Mouse (Mus musculus): Measurements from ENCODE around the gene Sfxn2. TPM values are rescaled to one million over a fixed set of nuclear protein-coding genes. Genes with fewer than 3 reads are reported as not detected.

The Sfxn2 gene
- total RNA-seq (2015; ENCODE audit: low replicate concordance) = 0.72 and 19.3 TPM in 2 replicates
- 0.98 and 5.8 TPM in 2 replicates for total RNA-seq (2017; ENCODE audit: low replicate concordance)

DNA sequence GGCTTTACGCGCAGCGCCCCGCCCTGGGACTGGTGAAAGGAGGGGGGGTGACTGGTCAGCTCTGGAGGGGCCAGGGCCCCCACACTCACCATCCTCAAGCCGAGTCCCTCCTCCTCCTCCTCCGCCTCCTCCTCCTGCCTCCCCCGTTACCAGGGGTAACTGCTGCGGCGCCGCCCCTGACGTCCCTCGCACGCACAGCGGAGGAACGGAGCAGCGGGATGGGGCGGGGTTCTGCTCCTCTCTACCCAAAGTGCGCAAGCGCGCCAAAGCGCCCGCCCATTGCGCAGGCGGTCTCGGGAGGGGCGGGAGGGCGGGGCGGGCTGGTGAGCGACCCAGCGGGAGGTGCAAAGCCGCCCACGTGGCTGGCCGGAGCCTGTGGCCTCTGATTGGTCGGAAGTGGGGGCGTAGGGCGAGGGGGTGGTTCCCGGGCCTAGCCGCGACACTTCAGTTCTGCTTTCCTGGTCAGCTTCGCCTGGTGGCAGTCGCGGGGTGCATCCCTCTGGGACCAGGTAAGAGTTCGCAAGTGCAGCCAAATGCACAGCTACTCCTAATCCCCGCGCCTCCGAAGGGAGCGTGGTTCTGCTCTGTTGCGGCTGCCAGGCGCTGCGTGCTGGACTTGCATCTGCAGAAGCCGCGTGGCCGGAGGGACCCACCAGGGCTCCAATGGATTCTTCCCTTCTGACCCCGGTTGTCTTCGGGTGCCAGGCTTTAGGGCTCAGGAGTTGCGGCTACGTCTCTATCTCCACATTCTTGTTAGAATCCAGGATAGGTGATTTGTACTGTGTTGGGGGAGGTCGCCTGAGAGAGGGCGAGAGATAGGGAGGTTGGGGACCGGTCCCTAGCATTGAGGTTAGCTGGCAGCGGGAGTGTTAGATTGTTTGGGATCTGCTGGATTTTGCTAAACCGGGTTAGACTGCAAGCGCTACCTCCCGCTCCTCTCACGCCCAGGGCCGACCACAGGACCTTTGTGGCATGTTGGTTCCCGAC, at the start of gene Sfxn2, which contains the start of gene Arl3:
Gene Sfxn2, plus strand, starts transcription at position 415 of the 987 bp plus-strand sequence.
Gene Arl3, minus strand, starts transcription at position 248 of the 987 bp plus-strand sequence.
- ATAC-seq (replicated peaks; ENCODE audit: low FRiP score, poor library complexity, severe bottlenecking) = peak; percentile 95

DNA sequence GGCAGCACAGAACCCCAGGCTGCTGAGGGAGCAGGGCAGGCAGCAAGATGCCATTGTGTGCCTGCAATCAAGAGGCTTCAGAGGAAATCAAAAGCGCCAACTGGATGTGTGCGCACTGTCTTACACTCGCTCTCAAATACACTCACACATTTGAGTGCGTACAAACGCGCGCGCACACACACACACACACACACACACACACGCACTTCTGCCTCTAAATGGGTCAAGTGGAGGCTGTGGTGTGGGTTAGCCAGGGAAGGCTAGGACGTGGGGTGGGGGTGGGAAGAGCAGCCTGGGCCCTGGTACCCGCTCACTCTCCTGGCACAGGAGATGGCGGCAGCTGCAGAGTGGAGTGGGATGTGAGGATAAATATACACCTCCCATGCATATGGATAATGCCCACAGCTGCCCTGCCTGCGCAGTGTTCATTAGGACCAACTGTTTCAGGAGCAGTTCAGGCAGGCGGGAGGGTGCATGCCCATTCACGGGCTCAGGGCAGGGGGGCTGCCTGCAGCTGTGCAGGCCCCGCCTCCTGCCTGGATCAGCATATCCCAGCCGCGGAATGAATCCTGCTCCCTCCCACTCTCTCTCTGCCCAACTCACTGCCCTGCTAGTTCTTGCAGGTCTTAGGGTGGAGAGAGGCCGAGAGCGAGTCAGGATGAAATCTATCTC, 49.5 kb upstream of the Sfxn2 start:
- no peak for ATAC-seq (replicated peaks; ENCODE audit: low FRiP score, poor library complexity, severe bottlenecking)

DNA sequence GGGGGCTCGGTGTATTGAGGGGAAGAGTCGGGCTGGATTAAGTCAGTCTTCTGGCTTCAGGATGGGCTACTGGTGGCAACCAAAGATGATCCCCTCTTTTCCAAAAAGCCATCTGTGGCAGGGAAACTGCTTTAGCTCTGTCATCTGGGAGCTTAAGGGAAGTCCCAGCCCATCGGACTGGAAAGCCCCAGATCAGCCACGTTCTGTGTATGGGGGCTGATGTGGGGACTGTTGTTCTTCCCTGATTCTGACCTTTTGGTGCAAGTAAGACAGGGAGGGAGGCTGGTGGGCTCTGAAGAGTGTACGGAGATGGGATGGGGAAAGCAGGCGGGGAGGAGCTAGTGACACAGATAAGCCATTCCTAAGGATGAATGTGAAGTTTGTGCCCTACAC, 49.0 kb upstream of the Sfxn2 start:
- no peak for ATAC-seq (replicated peaks; ENCODE audit: low FRiP score, poor library complexity, severe bottlenecking)

DNA sequence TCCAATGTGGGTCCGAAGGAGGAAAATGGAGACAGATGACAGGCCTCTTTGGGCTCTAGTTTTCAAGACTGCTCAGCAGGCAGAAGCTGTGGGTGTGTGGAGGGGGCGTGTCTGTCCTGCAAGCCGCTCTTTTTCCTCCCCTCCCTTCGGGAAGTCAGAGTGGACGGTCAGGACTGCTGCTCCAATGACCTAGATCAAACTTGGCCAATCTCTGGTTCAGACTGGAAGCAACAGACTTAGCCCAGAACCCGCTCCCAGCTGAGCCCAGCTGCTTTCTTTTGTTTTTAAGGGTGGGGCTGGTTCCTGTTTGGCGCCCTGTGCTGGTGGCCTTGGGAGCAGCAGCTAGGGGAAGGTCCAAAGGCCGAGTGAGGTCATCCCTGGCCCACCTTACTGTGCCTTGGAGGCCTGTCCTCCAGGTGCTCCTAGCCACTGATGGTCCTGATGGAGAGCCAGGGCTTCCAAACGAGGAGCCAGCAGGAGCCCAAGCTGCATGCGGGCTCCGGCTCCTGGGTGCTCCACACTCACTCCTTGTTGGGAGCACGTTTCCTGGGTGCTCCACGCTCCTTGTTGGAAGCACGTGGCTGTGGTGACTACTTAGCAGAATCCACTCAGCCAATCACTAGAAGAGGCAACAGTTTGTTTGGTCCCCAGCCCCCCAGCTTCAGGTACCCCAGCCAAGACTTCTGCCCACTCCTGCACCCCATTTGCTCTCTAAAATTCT, 48.4 kb upstream of the Sfxn2 start:
- no peak for ATAC-seq (replicated peaks; ENCODE audit: low FRiP score, poor library complexity, severe bottlenecking)

DNA sequence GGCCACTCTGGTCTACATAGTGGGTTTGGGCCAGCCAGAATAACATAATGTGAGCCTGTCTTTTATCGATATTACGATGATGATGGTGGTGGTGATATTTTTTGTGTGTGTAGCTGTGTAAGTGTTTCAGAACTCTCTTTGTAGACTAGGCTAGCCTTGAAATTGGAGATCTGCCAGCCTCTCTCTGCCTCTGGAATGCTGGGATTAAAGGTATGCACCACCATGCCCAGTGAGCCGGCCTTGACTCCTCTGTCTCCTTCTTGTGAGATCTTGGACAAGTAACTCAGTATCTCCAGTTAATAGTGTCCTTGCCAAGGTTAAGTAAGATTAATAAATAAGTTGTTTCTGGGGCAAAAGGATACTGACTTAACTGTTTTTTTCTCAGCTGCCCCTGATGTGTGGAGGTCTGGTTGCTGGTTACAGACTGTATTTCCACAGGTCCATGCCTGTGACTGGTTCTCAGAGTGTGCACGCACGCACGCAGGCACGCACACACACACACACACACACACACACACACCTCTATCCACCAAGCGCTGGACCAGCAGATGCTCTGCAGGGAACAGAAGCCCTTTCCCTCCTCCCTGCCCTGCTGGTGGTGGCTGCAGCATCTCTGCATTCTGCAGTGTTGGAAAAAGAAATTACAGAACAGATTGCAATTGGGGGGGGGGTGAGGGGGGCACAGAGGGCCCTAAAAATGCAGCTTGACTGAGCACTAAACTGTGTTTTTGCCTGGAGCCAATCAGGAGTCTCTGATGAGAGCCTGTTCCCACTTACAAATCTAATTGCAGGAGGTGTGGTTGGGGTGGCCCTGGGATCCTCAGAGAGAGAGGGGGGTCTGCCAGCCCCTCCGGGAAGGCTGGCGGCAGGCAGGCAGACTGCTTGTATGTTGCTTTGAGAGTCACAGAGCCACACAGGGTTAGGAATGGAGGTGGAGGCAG, 47.2 kb upstream of the Sfxn2 start:
- ATAC-seq (replicated peaks; ENCODE audit: low FRiP score, poor library complexity, severe bottlenecking) = no peak

DNA sequence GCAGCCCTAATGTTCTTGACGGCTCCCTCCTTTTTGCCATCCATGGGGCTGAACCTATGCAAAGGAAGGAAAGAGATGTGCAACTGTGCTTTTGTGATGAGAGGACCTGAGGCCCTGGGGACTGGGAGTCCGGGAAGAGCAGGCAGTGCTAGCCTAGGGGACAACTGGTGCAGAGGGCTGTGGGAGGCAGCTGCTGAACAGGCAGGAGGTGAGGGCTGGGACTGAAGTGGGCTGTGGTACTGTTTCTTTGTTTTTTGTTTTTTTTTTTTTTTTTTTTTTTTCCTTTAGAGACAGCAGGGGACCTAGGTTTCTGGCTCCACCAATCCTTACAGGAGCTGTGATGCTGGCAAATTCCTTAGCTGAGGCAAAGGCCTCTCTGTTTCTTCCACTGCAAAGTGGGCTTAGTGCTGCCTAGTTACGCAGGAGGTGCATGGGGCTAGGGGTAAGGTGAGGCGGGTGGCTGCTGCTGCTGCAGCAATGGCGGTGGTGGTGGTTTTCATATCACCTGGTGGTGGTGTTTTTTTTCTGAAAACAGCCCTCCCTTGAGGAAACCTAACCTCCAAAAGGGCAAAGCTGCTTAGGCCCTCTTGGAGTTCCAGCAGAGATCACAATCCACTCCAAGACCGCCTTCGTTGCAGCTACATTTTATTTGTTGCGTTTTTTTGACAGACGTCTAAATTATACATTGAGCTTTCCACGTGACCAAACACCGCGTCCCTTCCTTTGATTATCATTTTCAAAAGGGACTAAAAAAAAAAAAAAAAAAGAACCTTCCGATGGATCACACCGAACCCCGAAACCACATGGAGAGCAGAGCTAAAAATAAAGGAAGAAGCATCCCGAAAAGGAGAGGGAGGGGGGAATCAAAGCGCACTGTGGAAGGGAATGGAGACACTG, 45.3 kb upstream of the Sfxn2 start:
- no peak for ATAC-seq (replicated peaks; ENCODE audit: low FRiP score, poor library complexity, severe bottlenecking)

DNA sequence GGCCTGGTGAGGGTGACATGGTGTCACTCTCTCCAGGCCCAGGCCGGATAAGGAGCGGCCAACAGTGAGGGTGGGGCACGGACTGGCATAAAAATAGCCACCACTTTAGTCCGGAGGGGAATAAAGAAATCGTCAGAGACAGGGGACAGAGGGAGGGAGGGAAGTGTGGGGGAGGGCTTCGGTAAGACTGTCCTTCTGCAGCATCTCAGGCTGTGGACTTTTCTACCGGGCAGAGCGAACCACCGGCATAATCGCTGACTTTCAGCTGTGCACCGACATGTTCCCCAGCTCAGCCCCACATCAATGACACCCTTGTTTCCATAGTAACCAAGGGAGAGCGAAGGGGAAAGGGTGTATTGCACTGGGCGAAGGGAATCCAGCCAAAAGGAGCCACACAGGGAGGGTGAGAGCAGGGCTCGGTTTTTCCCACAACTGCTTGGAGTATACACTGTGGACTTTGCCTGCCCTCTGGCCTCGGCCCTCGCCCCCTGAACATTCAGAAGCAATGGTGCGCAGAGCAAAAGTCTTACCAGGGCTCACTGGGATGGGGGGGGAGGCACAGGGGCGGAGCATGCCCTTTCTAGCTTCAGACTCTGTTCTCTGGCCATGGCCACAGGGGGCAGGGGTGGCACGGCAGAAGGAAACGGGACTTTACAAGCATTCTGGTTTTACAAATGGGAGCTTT, 44.5 kb upstream of the Sfxn2 start:
- ATAC-seq (replicated peaks; ENCODE audit: low FRiP score, poor library complexity, severe bottlenecking) = peak; percentile 77

DNA sequence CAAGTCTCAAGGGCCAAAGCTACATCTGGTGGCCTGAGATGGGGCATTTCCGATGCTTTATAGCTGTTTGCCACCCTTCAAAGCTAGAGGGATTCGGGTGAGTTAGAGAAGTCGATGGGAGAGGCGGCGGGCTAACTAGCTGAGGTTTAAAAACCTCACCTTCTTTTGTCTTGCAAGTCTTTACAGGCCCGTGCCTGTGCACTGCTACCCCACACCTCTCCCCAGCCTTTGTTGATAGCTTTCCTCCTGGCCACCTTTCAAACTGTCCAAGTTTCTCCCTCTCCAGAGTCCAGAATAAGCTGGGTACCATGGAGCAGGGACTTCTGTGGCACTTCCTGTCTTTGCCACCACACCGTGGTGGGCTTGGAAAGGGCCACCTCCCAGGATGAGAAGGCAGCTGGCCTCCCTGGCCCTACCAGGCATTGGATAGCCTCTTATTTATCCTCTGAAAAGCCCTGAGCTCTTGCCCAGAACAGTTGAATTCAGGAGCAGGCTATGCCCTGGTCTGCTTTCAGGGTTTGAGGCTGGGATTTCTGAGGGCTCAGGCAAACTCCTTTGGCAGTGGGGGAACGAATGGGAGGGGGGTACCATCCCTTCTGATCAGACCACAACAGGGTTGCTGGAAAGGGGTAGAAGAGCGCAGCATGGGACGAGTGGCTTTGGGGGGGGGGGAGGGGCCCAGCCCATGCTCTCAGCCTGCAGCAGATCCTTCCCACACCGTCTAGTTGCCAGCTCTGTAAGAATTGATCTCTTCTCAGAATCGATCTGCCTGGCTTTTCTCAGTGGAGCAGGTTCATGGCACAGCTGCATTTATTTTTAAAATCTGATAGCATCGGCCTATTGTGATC, 43.3 kb upstream of the Sfxn2 start:
- ATAC-seq (replicated peaks; ENCODE audit: low FRiP score, poor library complexity, severe bottlenecking) = no peak

DNA sequence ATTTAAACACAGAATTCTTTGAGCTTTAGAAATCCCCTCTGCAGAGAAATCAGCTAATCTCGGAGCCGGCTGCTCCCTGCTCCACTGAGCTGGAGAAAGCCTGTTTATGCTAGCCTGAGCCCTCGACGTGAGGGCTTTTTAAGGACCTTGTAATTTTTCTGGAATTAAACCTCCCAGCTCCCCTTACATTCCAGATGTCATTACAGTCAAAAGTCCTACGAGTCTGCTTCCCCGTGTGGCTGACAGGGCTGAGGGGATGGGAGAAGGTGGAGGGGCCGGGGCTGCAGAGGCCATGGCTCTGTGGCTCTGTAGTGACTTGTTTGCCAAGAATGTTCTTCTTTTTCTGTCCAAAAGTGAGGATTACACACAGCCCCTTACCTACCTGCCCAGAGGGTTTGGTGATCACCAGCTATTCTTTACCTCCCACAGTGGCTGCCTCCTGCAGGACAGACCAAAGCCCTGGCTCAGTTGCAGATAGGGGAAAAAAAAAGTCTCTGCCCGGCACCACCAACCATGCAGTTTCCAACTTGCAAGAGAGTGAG, 42.6 kb upstream of the Sfxn2 start:
- no peak for ATAC-seq (replicated peaks; ENCODE audit: low FRiP score, poor library complexity, severe bottlenecking)

DNA sequence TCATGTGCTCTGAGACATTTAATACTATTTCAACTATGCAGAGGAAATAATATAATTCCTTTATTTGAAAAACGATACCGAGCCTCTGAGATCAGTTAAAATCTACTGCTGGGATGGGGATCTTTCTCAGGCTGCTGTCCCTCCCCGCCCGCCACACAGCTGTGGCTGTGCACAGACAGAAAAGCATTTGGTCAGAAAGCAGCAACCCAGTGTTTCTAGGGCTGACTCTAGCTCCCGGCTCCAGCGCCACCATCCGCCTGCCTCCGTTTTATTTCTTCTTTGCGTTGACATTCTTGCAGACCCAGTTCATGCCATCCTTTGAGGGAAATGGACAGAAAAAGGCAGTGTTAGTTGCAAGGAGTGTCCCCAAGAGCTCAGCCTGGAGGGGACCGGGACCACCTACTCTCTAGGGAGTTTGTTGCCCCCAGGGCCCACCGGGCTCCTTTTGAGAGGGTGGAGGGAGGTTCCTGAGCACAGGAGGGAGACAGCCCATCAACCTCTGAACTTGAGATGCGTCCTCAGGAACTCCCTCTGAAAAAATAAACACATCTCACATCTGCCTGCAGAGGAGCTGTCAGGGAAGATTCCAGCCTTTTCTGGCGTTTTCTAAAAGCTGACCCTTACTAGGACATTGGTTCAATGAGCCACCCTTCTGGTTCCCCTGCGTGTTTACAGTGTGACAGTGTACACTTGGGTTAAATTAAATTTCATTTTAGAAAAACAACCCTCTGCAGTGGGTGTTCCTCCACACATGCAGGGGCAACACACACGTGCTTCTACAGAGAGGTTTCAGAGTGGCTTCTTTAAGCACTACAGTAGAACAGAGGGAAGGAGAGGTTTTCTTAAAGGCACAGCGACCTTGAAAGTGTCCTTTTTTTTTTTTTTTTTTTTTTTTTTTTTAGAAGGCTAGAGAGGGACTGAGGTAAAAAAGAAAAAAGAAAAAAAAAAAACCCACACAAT, 41.8 kb upstream of the Sfxn2 start:
- no peak for ATAC-seq (replicated peaks; ENCODE audit: low FRiP score, poor library complexity, severe bottlenecking)

DNA sequence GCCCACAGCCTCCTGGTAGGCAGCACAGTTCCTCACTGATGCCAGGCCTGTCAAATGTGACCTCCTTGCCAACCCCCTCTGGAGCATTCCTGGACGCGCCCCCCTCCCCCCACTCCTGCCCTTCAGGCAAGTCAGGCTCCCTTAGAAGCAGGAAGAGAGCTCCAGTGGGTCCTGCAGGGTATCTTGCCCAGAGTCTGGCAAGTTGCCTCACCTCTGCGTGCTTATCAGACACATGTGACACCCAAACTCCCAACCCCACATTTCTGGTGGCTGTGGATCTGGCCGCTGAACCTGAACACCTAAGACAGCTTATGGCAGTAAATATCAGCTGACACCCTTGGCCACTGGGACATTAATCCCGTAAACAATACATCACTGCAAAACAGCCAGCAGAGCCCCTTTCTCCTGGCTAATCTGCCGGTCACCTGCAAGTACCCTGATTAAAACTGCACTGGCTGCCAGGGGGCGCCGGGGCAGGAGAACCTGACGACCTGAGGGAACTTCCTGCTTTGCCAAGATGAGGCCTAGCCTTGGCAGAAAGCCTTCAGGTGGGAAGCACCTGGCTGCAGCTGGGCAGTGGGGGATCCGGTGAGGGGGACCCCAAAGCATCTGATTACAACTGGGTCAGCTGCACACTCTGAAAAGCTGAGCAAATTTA, 41.0 kb upstream of the Sfxn2 start:
- peak; percentile 70 for ATAC-seq (replicated peaks; ENCODE audit: low FRiP score, poor library complexity, severe bottlenecking)

DNA sequence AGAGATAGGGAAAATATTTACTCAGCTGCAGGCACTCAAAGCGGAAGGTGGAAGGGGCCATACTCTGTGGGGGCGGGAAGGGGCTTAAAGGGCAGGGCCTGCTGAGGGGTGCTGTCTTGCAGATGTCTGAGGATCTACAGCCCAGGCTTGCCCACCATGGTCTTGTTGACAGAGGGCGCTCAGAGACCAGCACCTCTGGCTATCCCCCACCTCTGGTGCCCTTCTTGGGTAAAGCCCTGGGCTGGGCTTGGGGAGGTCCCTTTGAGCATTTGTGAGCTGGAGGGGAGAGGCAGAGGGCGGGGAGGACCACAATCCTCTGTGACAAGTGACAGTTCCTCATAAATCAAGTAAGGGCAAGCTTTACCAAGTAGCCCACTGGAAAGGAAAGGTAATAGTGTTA, 40.1 kb upstream of the Sfxn2 start:
- no peak for ATAC-seq (replicated peaks; ENCODE audit: low FRiP score, poor library complexity, severe bottlenecking)

DNA sequence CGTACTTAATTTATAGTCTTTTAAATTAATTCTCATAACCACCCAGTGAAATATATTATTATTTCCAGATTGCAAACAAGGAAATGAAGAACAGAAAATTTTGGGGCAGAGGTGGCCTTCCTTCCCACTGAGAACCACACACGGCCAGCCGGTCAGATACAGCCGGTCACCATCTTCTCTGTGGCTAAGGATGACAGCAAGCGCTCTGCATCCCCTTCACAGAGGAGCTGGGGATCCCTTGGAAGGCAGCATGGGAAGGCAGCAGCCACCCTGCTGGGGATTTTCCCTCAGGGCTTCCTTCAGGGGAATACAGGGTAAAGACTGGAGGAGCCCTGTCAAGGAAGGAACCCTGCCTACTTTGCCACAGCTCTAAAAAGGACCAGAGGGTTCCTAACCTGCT, 39.6 kb upstream of the Sfxn2 start:
- no peak for ATAC-seq (replicated peaks; ENCODE audit: low FRiP score, poor library complexity, severe bottlenecking)

DNA sequence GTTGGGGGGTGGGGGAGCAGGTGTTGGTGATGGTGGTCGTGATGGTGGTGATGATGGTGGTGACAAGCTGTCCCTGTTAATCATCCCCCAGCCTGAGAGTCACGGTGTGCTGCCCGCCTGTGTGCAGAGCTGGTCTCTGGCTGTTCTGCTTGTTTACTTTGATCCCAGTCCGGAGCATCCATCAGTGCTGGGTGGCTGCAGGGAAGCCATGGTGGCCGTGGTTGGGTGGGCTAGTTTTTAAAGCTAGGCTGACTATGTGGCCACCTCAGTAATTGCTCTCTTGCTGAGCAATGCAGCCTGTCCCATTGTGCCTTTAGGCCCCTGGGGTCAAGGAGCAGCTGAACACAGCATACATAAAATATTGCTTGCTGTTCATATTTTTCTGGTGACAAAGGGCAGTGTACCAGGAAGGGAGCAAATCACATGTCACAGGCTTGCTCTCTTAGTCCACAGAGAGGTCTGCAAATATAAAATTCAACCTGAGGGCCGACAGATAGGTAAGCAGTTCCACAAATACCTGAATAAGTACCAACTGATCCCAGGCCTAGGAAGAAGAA, 38.5 kb upstream of the Sfxn2 start:
- ATAC-seq (replicated peaks; ENCODE audit: low FRiP score, poor library complexity, severe bottlenecking) = no peak

DNA sequence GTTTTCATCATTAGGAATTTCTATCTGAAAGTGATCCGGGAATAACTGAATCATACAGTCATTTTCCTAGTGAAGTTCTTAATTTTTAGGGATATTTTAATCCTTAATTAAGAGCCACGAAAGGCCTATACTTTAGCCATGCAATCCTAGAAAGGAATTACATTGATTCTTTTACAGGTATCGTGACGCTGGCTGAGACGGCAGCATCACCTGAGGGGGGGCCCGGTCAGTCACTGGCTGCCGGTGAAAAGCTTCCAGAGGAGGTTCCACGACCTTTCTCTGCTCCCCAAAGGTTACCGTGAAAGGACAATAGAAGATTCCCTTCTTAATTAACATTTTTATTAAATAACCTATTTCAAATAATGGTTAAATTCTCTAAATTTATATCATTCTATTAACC, 35.8 kb upstream of the Sfxn2 start:
- no peak for ATAC-seq (replicated peaks; ENCODE audit: low FRiP score, poor library complexity, severe bottlenecking)
